ENCODE assay signal across 8 mouse cellular contexts in genomic region chr8:71406099-71407015, GRCm38 (mm10). TPM values are rescaled to one million over a fixed set of nuclear protein-coding genes. Genes with fewer than 3 reads are reported as not detected.
DNase-seq lines count a peak whose midpoint lies in the region; ATAC-seq lines count a peak whose summit lies in the region.

No protein-coding gene starts in this region.

- H3K4me3 ChIP-seq in embryonic facial prominence, embryonic 10.5 days, result peak overlapping the region; percentile 84
- H3K4me3 ChIP-seq in heart, embryonic 16.5 days (ENCODE audit: low read length), result peak overlapping the region; percentile 80
- peak overlapping the region; percentile 65 for H3K4me3 ChIP-seq in macrophage (ENCODE audit: inconsistent target)

- H3K4me2 ChIP-seq in heart, embryonic 16.5 days (ENCODE audit: low read depth, low read length), result peak overlapping the region; percentile 96

- H3K36me3 ChIP-seq in embryonic facial prominence, embryonic 10.5 days (replicated peaks), result peaks cover 55% of the 10 kb centered on the region
- peaks cover 15% of the 10 kb centered on the region for H3K36me3 ChIP-seq in heart, embryonic 16.5 days (ENCODE audit: control insufficient read depth, insufficient read depth)
- H3K36me3 ChIP-seq in macrophage (ENCODE audit: inconsistent target), result no peaks in the 10 kb centered on the region

- peak overlapping the region; percentile 92 for H3K27ac ChIP-seq in embryonic facial prominence, embryonic 10.5 days (replicated peaks)
- peak overlapping the region; percentile 38 for H3K27ac ChIP-seq in heart, embryonic 16.5 days (ENCODE audit: low read length)
- no peak overlapping the region for H3K27ac ChIP-seq in macrophage

- ATAC-seq in heart, embryonic 16.5 days (replicated peaks; ENCODE audit: extremely low read depth, insufficient read depth, low FRiP score), result peak; percentile 71

- WGBS in embryonic facial prominence, embryonic 10.5 days, result 1% methylated on average over 55 of the region's 55 CpGs
- 2% methylated on average over 55 of the region's 55 CpGs for WGBS in heart, embryonic 16.5 days
- under 1% methylated on average over 53 of the region's 55 CpGs for WGBS in macrophage (ENCODE audit: missing documents)

- no peaks in the 10 kb centered on the region for H3K27me3 ChIP-seq in embryonic facial prominence, embryonic 10.5 days (replicated peaks; ENCODE audit: low read depth, poor library complexity, severe bottlenecking)
- no peaks in the 10 kb centered on the region for H3K27me3 ChIP-seq in heart, embryonic 16.5 days (ENCODE audit: control insufficient read depth, insufficient read depth, low read length)

- peak; percentile 51 for DNase-seq in CD4-positive helper T cell, adult 2 months (ENCODE audit: low read depth, low spot score)
- peak; percentile 75 for DNase-seq in R1 (ENCODE audit: low read depth, low spot score)
- DNase-seq in embryonic facial prominence, embryonic 10.5 days (ENCODE audit: low spot score), result peak; percentile 89
- peak; percentile 89 for DNase-seq in kidney, postnatal 10 days
- peak; percentile 68 for DNase-seq in spleen, adult 12 weeks (ENCODE audit: low spot score)
- no peak for DNase-seq in frontal cortex, postnatal 14 days (ENCODE audit: low spot score in 2 of 2)

- peaks cover 28% of the 10 kb centered on the region for H3K4me1 ChIP-seq in embryonic facial prominence, embryonic 10.5 days
- H3K4me1 ChIP-seq in heart, embryonic 16.5 days (ENCODE audit: control insufficient read depth, insufficient read depth, low read length), result peaks cover 17% of the 10 kb centered on the region

- peak overlapping the region; percentile 85 for H3K9ac ChIP-seq in heart, embryonic 16.5 days (ENCODE audit: low read length)

- peaks cover 3% of the 10 kb centered on the region; the same call in 1 of the 2 replicates for H3K79me2 ChIP-seq in macrophage (ENCODE audit: inconsistent target)

- no peaks in the 10 kb centered on the region for H3K9me3 ChIP-seq in embryonic facial prominence, embryonic 10.5 days
- H3K9me3 ChIP-seq in heart, embryonic 16.5 days (replicated peaks; ENCODE audit: control insufficient read depth, low read length), result no peaks in the 10 kb centered on the region

RNA-seq across cellular contexts. Expression of gene Ankle1, which starts 0.5 kb away (rescaled TPM):
- polyA plus RNA-seq in embryonic facial prominence, embryonic 10.5 days (2016; fragmentation: Nextera tagmentation; extraction: Ambion mirVana), result 35.6 and 38.8 TPM in 2 replicates
- polyA plus RNA-seq in heart, embryonic 16.5 days (2015; fragmentation: Nextera tagmentation; extraction: Ambion mirVana), result 32.9 and 33.8 TPM in 2 replicates
- 10 to 100 TPM in 3 of 26 experiments, 1 to 10 TPM in 16, under 1 TPM in 6, not detected in 1; 0.55 to 23.8 (median 2.6) TPM for total RNA-seq in macrophage (2018; cell fraction: chromatin; rRNA removed)
- total RNA-seq in macrophage (2018; cell fraction: cytosol; rRNA removed), result 1 to 10 TPM in 1 of 26 experiments, under 1 TPM in 19, not detected in 6; 0.05 to 1.4 (median 0.25) TPM
- 10 to 100 TPM in 1 of 26 experiments, 1 to 10 TPM in 16, under 1 TPM in 8, not detected in 1; 0.25 to 19.8 (median 1.3) TPM for total RNA-seq in macrophage (2018; cell fraction: nucleus; rRNA removed)
- 0.33 to 1.1 TPM in 2 of 3 replicates, not detected in the other for polyA plus RNA-seq in macrophage (2018)

RNA-seq across cellular contexts. Expression of gene Babam1, which starts 9.7 kb away (rescaled TPM):
- polyA plus RNA-seq in embryonic facial prominence, embryonic 10.5 days (2016; fragmentation: Nextera tagmentation; extraction: Ambion mirVana), result 109 and 110 TPM in 2 replicates
- polyA plus RNA-seq in heart, embryonic 16.5 days (2015; fragmentation: Nextera tagmentation; extraction: Ambion mirVana), result 86.4 and 88.8 TPM in 2 replicates
- total RNA-seq in macrophage (2018; cell fraction: chromatin; rRNA removed), result 100 to 1,000 TPM in 4 of 26 experiments, 10 to 100 TPM in 22; 25.6 to 122 (median 73.2) TPM
- total RNA-seq in macrophage (2018; cell fraction: cytosol; rRNA removed), result 10 to 100 TPM; 57.0 to 87.0 (median 72.8) TPM
- 100 to 1,000 TPM in 3 of 26 experiments, 10 to 100 TPM in 23; 46.0 to 113 (median 70.0) TPM for total RNA-seq in macrophage (2018; cell fraction: nucleus; rRNA removed)
- polyA plus RNA-seq in macrophage (2018), result 69.5 to 91.2 TPM (median 74.0 TPM) in 3 replicates

RNA-seq across cellular contexts. Expression of gene Ushbp1, which starts 10.8 kb away (rescaled TPM):
- polyA plus RNA-seq in embryonic facial prominence, embryonic 10.5 days (2016; fragmentation: Nextera tagmentation; extraction: Ambion mirVana), result 5.4 and 5.5 TPM in 2 replicates
- 20.6 and 24.4 TPM in 2 replicates for polyA plus RNA-seq in heart, embryonic 16.5 days (2015; fragmentation: Nextera tagmentation; extraction: Ambion mirVana)
- not detected for total RNA-seq in macrophage (2018; cell fraction: chromatin; rRNA removed)
- not detected for total RNA-seq in macrophage (2018; cell fraction: cytosol; rRNA removed)
- total RNA-seq in macrophage (2018; cell fraction: nucleus; rRNA removed), result not detected
- polyA plus RNA-seq in macrophage (2018), result not detected in 3 replicates

RNA-seq across cellular contexts. Expression of gene Nr2f6, which starts 24.6 kb away (rescaled TPM):
- 63.6 and 78.0 TPM in 2 replicates for polyA plus RNA-seq in embryonic facial prominence, embryonic 10.5 days (2016; fragmentation: Nextera tagmentation; extraction: Ambion mirVana)
- 38.1 and 43.0 TPM in 2 replicates for polyA plus RNA-seq in heart, embryonic 16.5 days (2015; fragmentation: Nextera tagmentation; extraction: Ambion mirVana)
- 10 to 100 TPM in 8 of 26 experiments, 1 to 10 TPM in 18; 3.1 to 21.7 (median 7.9) TPM for total RNA-seq in macrophage (2018; cell fraction: chromatin; rRNA removed)
- 10 to 100 TPM in 14 of 26 experiments, 1 to 10 TPM in 12; 5.1 to 16.5 (median 10.1) TPM for total RNA-seq in macrophage (2018; cell fraction: cytosol; rRNA removed)
- 10 to 100 TPM in 14 of 26 experiments, 1 to 10 TPM in 12; 4.8 to 22.1 (median 10.2) TPM for total RNA-seq in macrophage (2018; cell fraction: nucleus; rRNA removed)
- 3.7 to 12.5 TPM (median 11.6 TPM) in 3 replicates for polyA plus RNA-seq in macrophage (2018)

RNA-seq across cellular contexts. Expression of gene Ocel1, which starts 35.3 kb away (rescaled TPM):
- polyA plus RNA-seq in embryonic facial prominence, embryonic 10.5 days (2016; fragmentation: Nextera tagmentation; extraction: Ambion mirVana), result 4.0 and 5.0 TPM in 2 replicates
- polyA plus RNA-seq in heart, embryonic 16.5 days (2015; fragmentation: Nextera tagmentation; extraction: Ambion mirVana), result 5.7 and 6.2 TPM in 2 replicates
- total RNA-seq in macrophage (2018; cell fraction: chromatin; rRNA removed), result 10 to 100 TPM in 23 of 26 experiments, 1 to 10 TPM in 3; 7.5 to 60.0 (median 27.1) TPM
- total RNA-seq in macrophage (2018; cell fraction: cytosol; rRNA removed), result 10 to 100 TPM; 11.0 to 31.9 (median 21.0) TPM
- 10 to 100 TPM in 23 of 26 experiments, 1 to 10 TPM in 3; 5.8 to 62.8 (median 26.0) TPM for total RNA-seq in macrophage (2018; cell fraction: nucleus; rRNA removed)
- 10.2 to 15.8 TPM (median 13.3 TPM) in 3 replicates for polyA plus RNA-seq in macrophage (2018)

Comparison
In these comparisons a context has a peak if more than half of its experiments do, and no peak if none do; other contexts are left out.
1. DNase-seq: peak in CD4-positive helper T cell, adult 2 months (single experiment), R1 (single experiment), embryonic facial prominence, embryonic 10.5 days (single experiment), kidney, postnatal 10 days (single experiment) and spleen, adult 12 weeks (single experiment); none in frontal cortex, postnatal 14 days (0 of 2).
2. RNA of gene Ankle1, which starts 0.5 kb away (polyA plus RNA-seq): 35.6 to 38.8 TPM in embryonic facial prominence, embryonic 10.5 days and 32.9 to 33.8 TPM in heart, embryonic 16.5 days; 0.33 to 1.1 TPM in macrophage; every median in the first group is over 10 times any median in the second.
3. Peak in every context shown above with its lines, with median percentiles within 50 percentile points of each other: H3K4me3 ChIP-seq.